Mouse (Mus musculus) olfactory bulb, adult 2 months (tissue): Measurements from ENCODE around the gene Med15.

Experiments used
- CTCF ChIP-seq: fragments of 200-500 bp; IDR thresholded peaks from 2 replicates; pipeline ENCODE4 v1.5.1; 2012; ENCODE audit warnings: low read depth, mild to moderate bottlenecking, low read length, moderate library complexity; ENCODE audit not compliant: insufficient read depth
- POLR2A ChIP-seq: fragments of 200-500 bp; IDR thresholded peaks from 2 replicates; pipeline ENCODE4 v1.6.1; 2012; ENCODE audit warnings: mild to moderate bottlenecking, low read depth, low read length, moderate library complexity; ENCODE audit not compliant: insufficient read depth

- TF ChIP-seq CTCF = no peak
- TF ChIP-seq POLR2A = 0 out of 2 replicates have a peak, but pooled peaks have one; percentile 44
Measured at GRCm38 (mm10) chr16:17619198-17620105, 113.2 kb downstream of the Med15 start, which contains the start of gene Smpd4.
